Mouse (Mus musculus): ENCODE data around the gene Frmd4a. TPM values are rescaled to one million over a fixed set of nuclear protein-coding genes. Genes with fewer than 3 reads are reported as not detected.

Gene Frmd4a
- total and polyA plus RNA-seq, 2 experiments from 2014 or later: 42.5 to 60.2 TPM

DNA sequence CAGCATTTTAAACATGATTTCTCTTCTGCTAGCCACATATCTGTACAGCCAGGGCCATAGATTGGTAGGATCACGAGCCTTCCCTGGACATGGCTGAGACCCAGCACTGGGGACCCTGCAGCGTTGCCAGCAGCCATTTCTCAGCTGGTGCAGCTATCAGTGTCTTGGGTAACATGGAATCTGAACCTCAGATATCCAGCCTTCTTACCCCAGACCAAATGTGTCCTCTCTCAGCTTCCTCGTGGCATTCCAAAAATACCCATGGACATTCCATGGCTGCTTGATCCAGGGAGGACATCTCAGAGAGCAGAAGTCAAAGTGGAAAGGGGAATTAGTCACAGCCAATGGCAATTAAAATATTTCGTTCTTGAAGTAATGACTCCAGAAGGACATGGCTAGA, 321.6 kb downstream of the Frmd4a start:
- no peak overlapping the region for H3K27ac ChIP-seq (ENCODE audit: low read depth, low read length)
- H3K4me2 ChIP-seq (ENCODE audit: low read depth, low read length, poor library complexity, severe bottlenecking): no peak overlapping the region
- H3K9ac ChIP-seq (replicated peaks; ENCODE audit: low read length, poor library complexity, severe bottlenecking): no peak overlapping the region
- no peak for ATAC-seq (ENCODE audit: low FRiP score)
- no peaks in the 10 kb centered on the region for H3K27me3 ChIP-seq (ENCODE audit: insufficient read depth, low read length)
- no peaks in the 10 kb centered on the region for H3K4me1 ChIP-seq (ENCODE audit: insufficient read depth, low read length)
- no peak for DNase-seq (ENCODE audit: low spot score)
- TF ChIP-seq CTCF (IDR thresholded peaks at IDR 0.05): no peak
- H3K4me3 ChIP-seq (ENCODE audit: low read depth, low read length): no peak overlapping the region
- WGBS: 75% methylated on average over 4 of the region's 4 CpGs
- H3K36me3 ChIP-seq (ENCODE audit: insufficient read depth, low read length): no peaks in the 10 kb centered on the region
- H3K9me3 ChIP-seq (ENCODE audit: low read length): no peaks in the 10 kb centered on the region

DNA sequence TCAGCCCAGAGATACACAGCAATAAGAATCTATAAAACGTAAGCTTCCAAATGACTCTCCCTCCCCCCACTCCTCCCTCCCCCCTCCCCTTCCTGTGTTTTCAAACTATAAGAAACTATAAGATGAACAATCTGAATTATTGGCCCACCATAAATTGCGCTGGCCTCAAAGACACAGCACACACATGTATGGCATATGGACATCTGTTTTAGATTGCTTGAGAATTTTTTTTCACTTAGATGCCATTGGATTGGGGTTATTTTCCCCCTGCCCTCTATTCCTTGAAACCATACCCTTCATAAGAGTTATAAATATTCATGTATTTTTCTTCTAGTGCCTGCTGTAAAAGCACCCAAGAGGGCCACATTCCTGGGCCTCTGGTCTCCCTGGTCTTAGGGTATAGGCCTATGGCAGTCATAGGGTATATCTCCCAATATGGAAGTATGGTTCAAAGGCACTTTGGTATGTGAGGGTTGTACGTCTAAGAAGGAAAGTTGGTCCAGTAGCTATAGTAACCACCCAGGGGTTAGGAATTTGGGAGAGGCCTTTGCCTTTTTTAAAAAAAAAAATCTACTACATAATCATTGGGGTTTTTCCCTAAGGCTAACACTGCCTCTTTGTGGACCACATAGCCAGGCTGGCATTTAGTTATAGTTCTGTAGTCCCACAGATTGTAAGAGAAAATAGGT, 322.2 kb downstream of the Frmd4a start:
- DNase-seq (ENCODE audit: low spot score): no peak
- Histone ChIP-seq H3K4me3 (ENCODE audit: low read depth, low read length) (no peak overlapping the region), H3K27me3 (ENCODE audit: insufficient read depth, low read length) (no peaks in the 10 kb centered on the region), H3K4me1 (ENCODE audit: insufficient read depth, low read length) (no peaks in the 10 kb centered on the region), H3K36me3 (ENCODE audit: insufficient read depth, low read length) (no peaks in the 10 kb centered on the region), H3K9me3 (ENCODE audit: low read length) (no peaks in the 10 kb centered on the region), H3K4me2 (ENCODE audit: low read depth, low read length, poor library complexity, severe bottlenecking) (no peak overlapping the region), H3K9ac (replicated peaks; ENCODE audit: low read length, poor library complexity, severe bottlenecking) (no peak overlapping the region), H3K27ac (ENCODE audit: low read depth, low read length) (no peak overlapping the region)
- no peak for TF ChIP-seq CTCF (IDR thresholded peaks at IDR 0.05)
- 57% methylated on average over 3 of the region's 3 CpGs for WGBS
- no peak for ATAC-seq (ENCODE audit: low FRiP score)

DNA sequence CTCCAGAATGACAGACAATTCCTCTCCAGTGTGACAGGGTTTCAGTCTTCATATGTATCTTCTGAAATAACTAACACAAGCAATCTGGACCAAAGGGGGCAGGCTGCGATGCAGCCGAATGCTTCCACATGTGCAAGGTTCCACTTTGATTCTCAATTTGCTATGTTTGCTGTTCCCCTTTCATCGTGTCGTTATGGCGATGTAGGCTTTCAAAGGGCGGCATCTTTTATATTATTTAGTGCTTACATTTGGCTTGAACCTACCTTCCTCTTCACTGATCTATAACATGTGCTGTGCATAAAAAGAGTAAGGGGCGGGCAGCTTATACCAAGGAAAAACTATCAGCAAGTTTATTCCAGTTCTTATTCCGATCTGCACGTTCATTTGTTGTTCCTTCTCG, 322.9 kb downstream of the Frmd4a start:
- WGBS: 53% methylated on average over 10 of the region's 10 CpGs
- no peak for TF ChIP-seq CTCF (IDR thresholded peaks at IDR 0.05)
- no peak overlapping the region for H3K4me2 ChIP-seq (ENCODE audit: low read depth, low read length, poor library complexity, severe bottlenecking)

DNA sequence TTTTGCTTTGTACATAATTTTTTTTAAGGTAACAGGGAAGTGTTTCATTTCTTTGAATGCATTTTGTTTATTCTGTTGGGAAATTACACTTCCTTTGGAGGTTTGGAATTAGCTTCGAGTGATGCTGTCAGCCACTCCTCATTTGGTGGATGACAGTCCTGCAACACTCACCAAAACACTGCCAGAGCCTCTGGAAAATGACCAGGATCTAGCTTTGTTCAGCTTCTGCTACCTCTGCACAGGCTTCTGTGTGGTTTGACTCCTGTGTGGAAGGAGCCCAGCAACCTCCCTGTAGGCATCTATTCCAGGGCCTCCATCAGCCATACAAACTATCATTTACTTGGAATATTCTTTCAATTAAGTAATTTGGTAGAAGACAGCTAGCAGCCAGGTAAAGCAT, 323.6 kb downstream of the Frmd4a start:
- DNase-seq (ENCODE audit: low spot score): no peak
- TF ChIP-seq CTCF (IDR thresholded peaks at IDR 0.05): no peak
- ATAC-seq (ENCODE audit: low FRiP score): no peak
- 65% methylated on average over 1 of the region's 1 CpGs for WGBS
- no peak overlapping the region for H3K4me3 ChIP-seq (ENCODE audit: low read depth, low read length)
- H3K9me3 ChIP-seq (ENCODE audit: low read length): no peaks in the 10 kb centered on the region
- no peaks in the 10 kb centered on the region; the same call in 1 of the 2 replicates for H3K4me1 ChIP-seq (ENCODE audit: insufficient read depth, low read length)
- H3K27ac ChIP-seq (ENCODE audit: low read depth, low read length): no peak overlapping the region
- no peak overlapping the region for H3K4me2 ChIP-seq (ENCODE audit: low read depth, low read length, poor library complexity, severe bottlenecking)
- H3K36me3 ChIP-seq (ENCODE audit: insufficient read depth, low read length): no peaks in the 10 kb centered on the region
- H3K27me3 ChIP-seq (ENCODE audit: insufficient read depth, low read length): no peaks in the 10 kb centered on the region
- H3K9ac ChIP-seq (replicated peaks; ENCODE audit: low read length, poor library complexity, severe bottlenecking): no peak overlapping the region

More for the DNA sequence above, 322.9 kb downstream of the Frmd4a start:
- H3K4me3 ChIP-seq (ENCODE audit: low read depth, low read length): no peak overlapping the region
- H3K9ac ChIP-seq (replicated peaks; ENCODE audit: low read length, poor library complexity, severe bottlenecking): no peak overlapping the region
- H3K27ac ChIP-seq (ENCODE audit: low read depth, low read length): no peak overlapping the region
- DNase-seq (ENCODE audit: low spot score) (no peak), ATAC-seq (ENCODE audit: low FRiP score) (no peak)
- H3K36me3 ChIP-seq (ENCODE audit: insufficient read depth, low read length): no peaks in the 10 kb centered on the region
- H3K4me1 ChIP-seq (ENCODE audit: insufficient read depth, low read length): no peaks in the 10 kb centered on the region
- no peaks in the 10 kb centered on the region for H3K9me3 ChIP-seq (ENCODE audit: low read length)
- no peaks in the 10 kb centered on the region for H3K27me3 ChIP-seq (ENCODE audit: insufficient read depth, low read length)

DNA sequence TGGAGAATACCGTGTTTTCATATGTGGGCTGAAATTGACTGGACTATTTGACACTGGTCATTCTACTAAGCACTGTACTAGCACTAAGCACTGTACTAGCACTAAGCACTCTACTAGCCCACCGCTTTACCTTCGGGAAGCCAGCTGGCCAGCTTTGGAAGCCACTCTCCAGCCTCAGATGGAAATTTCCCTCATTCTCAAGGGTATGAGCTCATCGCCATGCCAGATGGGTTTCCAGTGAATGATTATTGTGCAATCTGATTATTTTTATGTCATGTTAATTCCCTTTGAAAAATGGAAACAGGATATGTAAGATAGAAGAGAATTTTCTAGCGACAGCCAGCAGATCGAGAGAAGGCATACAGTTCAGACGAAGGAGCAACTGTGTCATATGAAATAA, 324.5 kb downstream of the Frmd4a start:
- DNase-seq (ENCODE audit: low spot score) (peak; percentile 66), ATAC-seq (ENCODE audit: low FRiP score) (no peak)
- 83% methylated on average over 7 of the region's 7 CpGs for WGBS
- H3K27ac ChIP-seq (ENCODE audit: low read depth, low read length): no peak overlapping the region
- H3K4me3 ChIP-seq (ENCODE audit: low read depth, low read length): no peak overlapping the region
- no peaks in the 10 kb centered on the region for H3K36me3 ChIP-seq (ENCODE audit: insufficient read depth, low read length)
- no peak overlapping the region for H3K9ac ChIP-seq (replicated peaks; ENCODE audit: low read length, poor library complexity, severe bottlenecking)
- TF ChIP-seq CTCF (IDR thresholded peaks at IDR 0.05): no peak
- H3K4me2 ChIP-seq (ENCODE audit: low read depth, low read length, poor library complexity, severe bottlenecking): no peak overlapping the region
- no peaks in the 10 kb centered on the region; the same call in 1 of the 2 replicates for H3K4me1 ChIP-seq (ENCODE audit: insufficient read depth, low read length)
- H3K9me3 ChIP-seq (ENCODE audit: low read length): no peaks in the 10 kb centered on the region
- no peaks in the 10 kb centered on the region for H3K27me3 ChIP-seq (ENCODE audit: insufficient read depth, low read length)

DNA sequence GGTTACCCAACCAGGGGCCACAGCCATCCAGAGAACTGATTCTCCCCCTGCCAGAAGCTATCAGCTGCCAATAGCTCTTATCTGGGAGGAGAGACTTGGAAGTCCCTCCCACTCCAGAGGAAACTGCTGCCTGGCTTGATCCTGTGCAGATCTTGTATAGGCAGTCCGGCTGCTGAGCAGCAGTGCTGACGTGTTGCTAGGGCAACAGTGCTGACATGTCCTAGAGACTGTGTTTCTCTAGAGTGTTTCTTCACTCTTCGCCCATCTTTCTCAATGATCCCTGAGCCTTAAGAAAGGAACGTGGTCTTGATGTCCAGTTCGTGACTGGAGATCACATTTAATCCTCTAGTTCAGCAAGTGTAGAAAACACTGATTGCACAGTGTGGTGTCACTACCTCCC, 326.9 kb downstream of the Frmd4a start:
- Histone ChIP-seq H3K27ac (ENCODE audit: low read depth, low read length) (no peak overlapping the region), H3K4me1 (ENCODE audit: insufficient read depth, low read length) (no peaks in the 10 kb centered on the region; the same call in 1 of the 2 replicates), H3K9me3 (ENCODE audit: low read length) (no peaks in the 10 kb centered on the region), H3K4me2 (ENCODE audit: low read depth, low read length, poor library complexity, severe bottlenecking) (no peak overlapping the region), H3K36me3 (ENCODE audit: insufficient read depth, low read length) (no peaks in the 10 kb centered on the region), H3K27me3 (ENCODE audit: insufficient read depth, low read length) (no peaks in the 10 kb centered on the region), H3K4me3 (ENCODE audit: low read depth, low read length) (no peak overlapping the region), H3K9ac (replicated peaks; ENCODE audit: low read length, poor library complexity, severe bottlenecking) (no peak overlapping the region)
- TF ChIP-seq CTCF (IDR thresholded peaks at IDR 0.05): no peak
- DNase-seq (ENCODE audit: low spot score) (no peak), ATAC-seq (ENCODE audit: low FRiP score) (no peak)
- 81% methylated on average over 5 of the region's 5 CpGs for WGBS

All from midbrain, postnatal 0 days (tissue).